Mouse (Mus musculus) cortical plate, adult 2 months (tissue): ENCODE measurements around the gene Nos2.

ENCODE experiments used
- CTCF ChIP-seq: fragments of 200-500 bp; IDR thresholded peaks from 2 replicates; pipeline ENCODE4 v1.5.1; 2011; ENCODE audit warnings: mild to moderate bottlenecking, control low read depth, low read length; ENCODE audit not compliant: insufficient read depth; ENCODE audit errors: extremely low read depth
- POLR2A ChIP-seq: fragments of 200-500 bp; IDR thresholded peaks from 2 replicates; pipeline ENCODE4 v1.6.1; 2011; ENCODE audit warnings: mild to moderate bottlenecking, low read length, control low read depth; ENCODE audit not compliant: insufficient read depth; ENCODE audit errors: extremely low read depth

GRCm38 (mm10) chr11:78984483-78985177 lies 64.0 kb downstream of the Nos2 start, which contains the start of gene Lgals9:
- TF ChIP-seq POLR2A: 0 out of 2 replicates have a peak, but pooled peaks have one; percentile 22
- no peak for TF ChIP-seq CTCF
